Mouse (Mus musculus) induced T-regulatory cell, adult 2 months (primary cell): ENCODE measurements around the gene Bmp2k.

Source experiments
- DNase-seq: peaks from one replicate; pipeline ENCODE4 v3.0.0-alpha.2; 2012; ENCODE audit warnings: low read depth

The Bmp2k gene

GRCm38 (mm10) chr5:96997310-96997801 lies at the start of gene Bmp2k:
TSS of gene Bmp2k (plus strand) at chr5:96997689.
- DNase-seq, result peak; percentile 90

- DNase-seq, result peak; percentile 74
Measured at GRCm38 (mm10) chr5:96948856-96949527, 48.5 kb upstream of the Bmp2k start.

GRCm38 (mm10) chr5:96949839-96950666 lies 47.4 kb upstream of the Bmp2k start:
- no peak for DNase-seq

- DNase-seq, result no peak
Measured at GRCm38 (mm10) chr5:96950667-96951492, 46.6 kb upstream of the Bmp2k start.

GRCm38 (mm10) chr5:96951493-96952105 lies 45.9 kb upstream of the Bmp2k start:
- no peak for DNase-seq

GRCm38 (mm10) chr5:96954040-96954439 lies 43.4 kb upstream of the Bmp2k start:
- DNase-seq, result no peak

- no peak for DNase-seq
Measured at GRCm38 (mm10) chr5:96954466-96955027, 42.9 kb upstream of the Bmp2k start.

GRCm38 (mm10) chr5:96956926-96957325 lies 40.6 kb upstream of the Bmp2k start:
- no peak for DNase-seq

- no peak for DNase-seq
Measured at GRCm38 (mm10) chr5:96961122-96961521, 36.4 kb upstream of the Bmp2k start.

- DNase-seq, result peak; percentile 44
Measured at GRCm38 (mm10) chr5:96961852-96962251, 35.6 kb upstream of the Bmp2k start.

GRCm38 (mm10) chr5:96962252-96962933 lies 35.1 kb upstream of the Bmp2k start:
- peak; percentile 63 for DNase-seq

- peak; percentile 79 for DNase-seq
Measured at GRCm38 (mm10) chr5:96962934-96963301, 34.6 kb upstream of the Bmp2k start.

- peak; percentile 73 for DNase-seq
Measured at GRCm38 (mm10) chr5:96964062-96965028, 33.1 kb upstream of the Bmp2k start.

- DNase-seq, result no peak
Measured at GRCm38 (mm10) chr5:96965029-96965403, 32.5 kb upstream of the Bmp2k start.

- no peak for DNase-seq
Measured at GRCm38 (mm10) chr5:96965503-96965902, 32.0 kb upstream of the Bmp2k start.

GRCm38 (mm10) chr5:96968628-96969027 lies 28.9 kb upstream of the Bmp2k start:
- DNase-seq, result no peak

GRCm38 (mm10) chr5:96969032-96969431 lies 28.5 kb upstream of the Bmp2k start:
- no peak for DNase-seq

- DNase-seq, result no peak
Measured at GRCm38 (mm10) chr5:96969705-96970471, 27.6 kb upstream of the Bmp2k start.

- DNase-seq, result no peak
Measured at GRCm38 (mm10) chr5:96970472-96970848, 27.0 kb upstream of the Bmp2k start.
